Mouse (Mus musculus) forebrain, postnatal 0 days (tissue): Measurements from ENCODE around the gene Trim23. TPM values are rescaled to one million over a fixed set of nuclear protein-coding genes. Genes with fewer than 3 reads are reported as not detected.

Source experiments
- ATAC-seq: fragments of 200-750 bp; cut with Nextera tagmentation; 2 replicates; pipeline ENCODE4 v1.8.0; 2017; ENCODE audit warnings: mild to moderate bottlenecking, moderate library complexity
- DNase-seq: peaks from one replicate; pipeline ENCODE4 v3.0.0-alpha.2; 2015
- H3K27ac ChIP-seq: fragments of 300-500 bp; sonication (generic); 2 replicates; pipeline ENCODE4 v1.5.1; 2014; ENCODE audit warnings: low read depth, mild to moderate bottlenecking, antibody characterized with exemption, low read length, moderate library complexity, mixed read lengths
- H3K27me3 ChIP-seq: fragments of 300-500 bp; sonication (generic); 2 replicates; pipeline ENCODE4 v1.6.1; 2014; ENCODE audit warnings: mild to moderate bottlenecking, low read length, mixed read lengths; ENCODE audit not compliant: insufficient read depth
- H3K36me3 ChIP-seq: fragments of 300-500 bp; sonication (generic); 2 replicates; pipeline ENCODE4 v1.6.1; 2014; ENCODE audit warnings: mild to moderate bottlenecking, moderate library complexity; ENCODE audit not compliant: insufficient read depth
- H3K4me1 ChIP-seq: fragments of 300-500 bp; sonication (generic); 2 replicates; pipeline ENCODE4 v1.6.1; 2014; ENCODE audit warnings: antibody characterized with exemption; ENCODE audit not compliant: insufficient read depth
- H3K4me2 ChIP-seq: fragments of 300-500 bp; sonication (generic); 2 replicates; pipeline ENCODE4 v1.6.1; 2014; ENCODE audit warnings: low read depth, mild to moderate bottlenecking, moderate library complexity
- H3K4me3 ChIP-seq: fragments of 300-500 bp; sonication (generic); 2 replicates; pipeline ENCODE4 v1.5.1; 2014; ENCODE audit warnings: low read depth, low read length, mixed read lengths
- H3K9ac ChIP-seq: fragments of 300-500 bp; sonication (generic); 2 replicates; pipeline ENCODE4 v1.6.1; 2014; ENCODE audit warnings: mild to moderate bottlenecking
- H3K9me3 ChIP-seq: fragments of 300-500 bp; sonication (generic); 2 replicates; pipeline ENCODE4 v1.6.1; 2016; ENCODE audit warnings: low read length
- CTCF ChIP-seq: sonication (generic); IDR thresholded peaks from 2 replicates; pipeline ENCODE4 v1.5.1; 2016; ENCODE audit warnings: antibody characterized with exemption, control low read depth, low read depth
- WGBS: fragments of 180-500 bp; shearing (Covaris S2); extraction: QIAGEN DNeasy Blood & Tissue Kit; methylation state at CpG from one replicate; pipeline ENCODE4 v1.1.7; 2014; 5-methylcytosine and 5-hydroxymethylcytosine counted together
- polyA plus RNA-seq: library from polyadenylated mRNA; unstranded; fragments of >200 nt; fragmentation: Nextera tagmentation; extraction: Ambion mirVana; gene quantifications from 2 replicates; pipeline ENCODE4 v1.2.1, GENCODE M21; 2015
- total RNA-seq: library from RNA; depleted of rRNA; stranded (reverse); fragments of >200 nt; gene quantifications from 2 replicates; pipeline ENCODE4 v1.2.3, GENCODE M21; 2014; rRNA removed

The Trim23 gene
- total RNA-seq (67.1 and 70.2 TPM in 2 replicates), polyA plus RNA-seq (28.1 and 34.7 TPM in 2 replicates)

DNA sequence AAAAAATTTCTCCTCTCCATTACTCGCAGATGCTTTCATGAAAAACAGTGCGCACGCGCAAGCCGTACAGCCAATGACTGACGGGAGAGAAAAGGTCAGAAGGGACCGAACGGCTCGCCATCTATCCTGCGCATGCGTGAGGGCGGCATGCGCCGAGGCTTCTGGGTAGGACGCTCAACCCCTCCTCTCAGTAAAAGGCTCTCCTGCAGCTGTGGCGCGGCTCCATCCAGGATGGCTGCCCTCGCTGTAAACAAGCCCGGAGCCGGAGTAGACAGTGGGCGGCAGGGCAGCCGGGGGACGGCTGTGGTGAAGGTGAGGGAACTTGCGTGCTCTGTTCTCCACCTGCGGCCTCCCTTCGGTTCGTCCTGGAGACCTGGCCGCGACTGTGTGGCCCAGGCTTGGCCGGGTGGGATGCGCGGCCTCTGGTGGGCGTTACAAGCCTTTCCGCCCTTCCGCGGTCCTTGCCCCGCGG is at the start of gene Trim23:
Trim23 (plus strand) TSS at position 148 of the 472 bp plus-strand sequence.
- ATAC-seq = peak; percentile 99
- peak; percentile 56 for TF ChIP-seq CTCF
- Histone ChIP-seq H3K9me3 (no peaks in the 10 kb centered on the region), H3K4me3 (peak within 1 kb of the TSS; percentile 80), H3K9ac (peak within 1 kb of the TSS; percentile 86), H3K27ac (peak within 1 kb of the TSS; percentile 81), H3K36me3 (peaks cover 19% of the 10 kb centered on the region), H3K4me1 (peaks cover 14% of the 10 kb centered on the region), H3K4me2 (peak within 1 kb of the TSS; percentile 80), H3K27me3 (no peaks in the 10 kb centered on the region)
- DNase-seq = peak; percentile 100
- WGBS = 2% methylated on average over 38 of the region's 38 CpGs

DNA sequence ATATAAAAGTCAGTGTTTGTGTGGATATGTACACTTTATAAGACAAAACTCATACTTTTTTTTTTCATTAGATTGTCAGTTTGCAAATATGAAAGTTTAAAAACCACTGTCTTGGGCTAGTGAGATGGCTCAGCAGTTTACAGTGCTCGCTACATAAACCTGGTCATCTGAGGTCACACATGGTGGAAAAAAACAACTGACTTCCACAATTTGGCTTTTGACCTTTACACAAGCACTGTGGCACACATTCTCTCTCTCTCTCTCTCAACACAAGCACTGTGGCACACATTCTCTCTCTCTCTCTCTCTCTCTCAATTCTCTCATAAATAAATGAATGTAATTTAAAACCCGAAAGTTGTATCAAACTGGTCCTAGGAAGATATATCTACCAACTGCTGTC is 46.0 kb upstream of the Trim23 start:
- no peak for ATAC-seq
- Histone ChIP-seq H3K36me3 (peaks cover 71% of the 10 kb centered on the region), H3K9ac (no peak overlapping the region)

DNA sequence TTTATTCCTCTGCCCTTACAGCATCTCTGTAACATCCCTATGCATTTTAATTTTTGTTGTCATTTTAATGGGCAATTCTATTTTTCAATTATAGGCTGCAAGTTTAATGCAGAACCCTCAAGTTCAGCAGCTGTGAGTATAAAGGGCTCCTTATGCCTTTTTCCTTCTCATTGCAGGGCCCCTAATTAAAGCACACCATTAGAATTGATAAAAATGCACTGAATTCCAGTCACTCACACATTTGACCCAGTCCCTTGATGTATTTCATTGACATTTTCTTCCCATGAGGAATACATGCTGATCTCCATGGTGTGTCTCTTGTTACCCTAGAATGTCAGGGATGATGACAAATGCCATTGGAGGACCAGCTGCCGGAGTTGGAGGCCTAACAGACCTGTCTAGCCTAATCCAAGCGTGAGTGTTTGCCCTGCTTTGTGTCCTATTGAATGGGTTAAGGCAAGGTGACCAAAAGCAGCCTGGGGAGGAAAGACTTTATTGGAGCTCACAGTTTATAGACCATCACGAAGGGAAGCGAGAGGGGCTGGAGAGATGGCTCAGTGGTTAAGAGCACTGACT is 44.0 kb upstream of the Trim23 start:
- WGBS = 43% methylated on average over 4 of the region's 4 CpGs
- Histone ChIP-seq H3K4me2 (no peak overlapping the region), H3K4me3 (no peak overlapping the region), H3K27me3 (no peaks in the 10 kb centered on the region), H3K27ac (no peak overlapping the region), H3K9ac (no peak overlapping the region), H3K36me3 (peaks cover 68% of the 10 kb centered on the region), H3K9me3 (no peaks in the 10 kb centered on the region), H3K4me1 (no peaks in the 10 kb centered on the region)
- ATAC-seq = no peak
- no peak for TF ChIP-seq CTCF
- DNase-seq = no peak

More for the DNA sequence above, 46.0 kb upstream of the Trim23 start:
- DNase-seq = no peak
- no peak overlapping the region for H3K27ac ChIP-seq
- H3K9me3 ChIP-seq = no peaks in the 10 kb centered on the region
- H3K4me3 ChIP-seq = no peak overlapping the region
- no peak for TF ChIP-seq CTCF
- H3K4me2 ChIP-seq = no peak overlapping the region
- 93% methylated on average over 2 of the region's 2 CpGs for WGBS
- no peaks in the 10 kb centered on the region for H3K4me1 ChIP-seq
- H3K27me3 ChIP-seq = no peaks in the 10 kb centered on the region

DNA sequence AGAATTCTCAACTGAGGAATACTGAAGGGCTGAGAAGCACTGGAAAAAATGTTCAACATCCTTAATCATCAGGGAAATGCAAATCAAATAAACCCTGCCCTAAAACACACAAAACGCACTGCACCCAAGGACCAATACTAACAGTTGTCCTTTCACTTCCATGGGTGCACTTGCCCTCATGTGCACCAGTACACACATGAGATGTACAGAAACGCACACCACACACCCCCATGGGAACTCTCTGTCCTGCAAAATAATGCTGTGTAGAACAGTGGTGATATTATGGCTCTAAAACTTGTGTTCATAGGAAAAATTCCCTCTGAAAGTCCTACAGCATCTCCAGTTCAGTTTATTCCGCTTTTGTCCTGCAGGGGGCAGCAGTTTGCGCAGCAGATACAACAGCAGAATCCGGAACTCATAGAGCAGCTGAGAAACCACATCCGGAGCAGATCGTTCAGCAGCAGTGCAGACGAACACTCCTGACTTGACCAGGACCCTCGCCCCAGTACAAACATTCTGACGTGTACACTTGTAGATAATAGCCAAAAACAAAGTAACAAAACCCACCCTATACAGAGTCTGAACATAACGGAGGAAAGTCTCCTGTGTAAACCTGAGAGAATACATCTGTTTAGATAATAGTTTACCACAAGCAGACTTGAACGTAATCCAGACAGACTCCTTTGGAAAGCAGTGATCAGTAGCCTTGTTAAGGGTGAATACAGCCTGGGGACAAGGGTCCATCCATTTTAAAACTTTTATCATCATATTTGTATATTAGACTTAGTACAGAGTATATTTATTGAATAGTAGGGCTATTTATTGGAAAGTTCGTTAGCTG is 39.0 kb upstream of the Trim23 start:
- H3K4me3 ChIP-seq = no peak overlapping the region
- peak; percentile 90 for TF ChIP-seq CTCF
- ATAC-seq (peak; percentile 90), DNase-seq (peak; percentile 86)
- peaks cover 62% of the 10 kb centered on the region for H3K36me3 ChIP-seq
- H3K9me3 ChIP-seq = no peaks in the 10 kb centered on the region
- H3K4me1 ChIP-seq = no peaks in the 10 kb centered on the region
- H3K9ac ChIP-seq = no peak overlapping the region
- 39% methylated on average over 13 of the region's 13 CpGs for WGBS
- no peak overlapping the region for H3K4me2 ChIP-seq
- H3K27ac ChIP-seq = no peak overlapping the region; the same call in 1 of the 2 replicates
- no peaks in the 10 kb centered on the region for H3K27me3 ChIP-seq

DNA sequence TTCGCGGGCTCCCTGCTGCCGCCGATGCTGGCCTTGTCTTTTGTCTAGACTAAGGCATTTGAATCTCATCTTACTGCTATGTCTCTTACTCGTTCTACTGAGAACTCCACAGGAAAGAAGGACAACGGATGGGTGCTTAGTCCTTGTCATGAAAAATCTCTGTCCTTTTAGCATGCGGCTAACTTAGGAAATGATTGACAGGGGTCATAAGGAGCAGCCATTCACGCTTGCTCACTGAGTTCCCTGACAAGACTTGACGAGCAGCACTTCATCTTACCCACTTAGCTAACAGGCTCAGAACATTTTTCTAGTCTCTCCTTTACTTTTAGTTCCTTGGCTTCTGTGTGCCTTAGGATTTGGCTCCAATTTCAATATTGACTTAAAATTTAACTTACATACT is 33.7 kb upstream of the Trim23 start:
- Histone ChIP-seq H3K36me3 (peaks cover 52% of the 10 kb centered on the region), H3K9ac (no peak overlapping the region), H3K27me3 (no peaks in the 10 kb centered on the region)

DNA sequence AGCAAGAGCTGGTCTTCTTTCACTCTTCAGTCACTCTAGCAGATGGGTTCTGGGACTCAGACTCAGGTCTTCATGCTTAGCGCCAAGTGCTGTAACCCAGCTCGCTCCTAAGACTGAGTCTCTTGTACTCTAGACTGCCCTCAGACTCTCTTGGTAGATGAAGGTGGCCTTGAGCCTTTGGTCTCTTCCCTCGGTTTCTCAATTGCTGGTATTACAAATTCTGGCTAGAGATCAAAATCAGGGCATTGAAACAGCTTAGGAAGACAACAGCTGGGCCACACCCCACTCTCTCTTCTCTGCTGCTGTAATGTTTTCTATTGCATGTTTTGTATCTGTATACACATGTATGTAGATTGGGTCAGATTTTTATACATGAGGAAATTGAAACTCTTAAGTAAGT is 33.0 kb upstream of the Trim23 start:
- ATAC-seq = no peak
- Histone ChIP-seq H3K27ac (no peak overlapping the region), H3K27me3 (no peaks in the 10 kb centered on the region), H3K9ac (no peak overlapping the region), H3K4me3 (no peak overlapping the region), H3K4me1 (no peaks in the 10 kb centered on the region), H3K36me3 (peaks cover 44% of the 10 kb centered on the region), H3K4me2 (no peak overlapping the region), H3K9me3 (no peaks in the 10 kb centered on the region)
- TF ChIP-seq CTCF = no peak
- DNase-seq = no peak
- WGBS = 91% methylated on average over 3 of the region's 3 CpGs

More for the DNA sequence above, 33.7 kb upstream of the Trim23 start:
- Histone ChIP-seq H3K4me1 (no peaks in the 10 kb centered on the region), H3K27ac (no peak overlapping the region), H3K9me3 (no peaks in the 10 kb centered on the region), H3K4me2 (no peak overlapping the region), H3K4me3 (no peak overlapping the region)
- DNase-seq = no peak
- WGBS = 77% methylated on average over 9 of the region's 9 CpGs
- TF ChIP-seq CTCF = no peak
- ATAC-seq = no peak

DNA sequence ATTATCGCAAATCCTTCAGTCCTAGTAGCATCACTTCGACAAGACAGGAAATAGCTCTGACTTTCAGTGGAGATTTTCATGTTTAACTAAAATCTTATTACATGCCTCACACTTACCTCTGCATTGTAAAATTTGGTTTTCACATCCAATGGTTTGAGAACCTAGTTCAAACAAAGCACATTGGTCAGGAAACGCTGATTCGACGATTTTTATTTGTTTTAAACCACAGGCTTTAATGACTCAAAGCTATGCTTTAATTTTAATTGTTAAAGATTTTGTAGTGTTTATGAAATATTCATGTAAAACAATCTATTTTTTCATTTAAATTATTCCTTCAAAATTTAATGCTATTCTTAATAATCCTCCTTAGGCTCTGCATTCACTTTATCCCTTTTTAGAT is 24.4 kb upstream of the Trim23 start:
- Histone ChIP-seq H3K9me3 (no peaks in the 10 kb centered on the region), H3K9ac (no peak overlapping the region), H3K4me3 (no peak overlapping the region), H3K36me3 (peaks cover 27% of the 10 kb centered on the region), H3K27me3 (no peaks in the 10 kb centered on the region), H3K4me2 (no peak overlapping the region), H3K4me1 (no peaks in the 10 kb centered on the region), H3K27ac (no peak overlapping the region)
- TF ChIP-seq CTCF = no peak
- DNase-seq (no peak), ATAC-seq (no peak)
- 94% methylated on average over 5 of the region's 5 CpGs for WGBS
